Mouse (Mus musculus) heart, postnatal 0 days (tissue): ENCODE measurements around the gene Ano2. TPM values are rescaled to one million over a fixed set of nuclear protein-coding genes. Genes with fewer than 3 reads are reported as not detected.

Experiments used
- ATAC-seq: fragments of 200-750 bp; cut with Nextera tagmentation; 2 replicates; pipeline ENCODE4 v1.8.0; 2017; ENCODE audit warnings: low read depth, moderate number of reproducible peaks, moderate library complexity; ENCODE audit not compliant: insufficient read depth
- DNase-seq: peaks from one replicate; pipeline ENCODE4 v3.0.0-alpha.2; 2016; ENCODE audit warnings: low spot score
- H3K27ac ChIP-seq: fragments of 300-500 bp; sonication (generic); 2 replicates; pipeline ENCODE4 v1.5.1; 2014; ENCODE audit warnings: low read depth, mild to moderate bottlenecking
- H3K27me3 ChIP-seq: fragments of 300-500 bp; sonication (generic); 2 replicates; pipeline ENCODE4 v1.6.1; 2014; ENCODE audit warnings: low read length, mixed read lengths; ENCODE audit not compliant: control insufficient read depth, insufficient read depth
- H3K36me3 ChIP-seq: fragments of 300-500 bp; sonication (generic); replicated peaks from 2 replicates; pipeline ENCODE4 v1.6.1; 2014; ENCODE audit warnings: low read length, mixed read lengths; ENCODE audit not compliant: control insufficient read depth, insufficient read depth
- H3K4me1 ChIP-seq: fragments of 300-500 bp; sonication (generic); 2 replicates; pipeline ENCODE4 v1.6.1; 2014; ENCODE audit warnings: antibody characterized with exemption; ENCODE audit not compliant: control insufficient read depth, insufficient read depth
- H3K4me2 ChIP-seq: fragments of 300-500 bp; sonication (generic); 2 replicates; pipeline ENCODE4 v1.6.1; 2014; ENCODE audit warnings: low read depth, mild to moderate bottlenecking, low read length, moderate library complexity
- H3K4me3 ChIP-seq: fragments of 300-500 bp; sonication (generic); 2 replicates; pipeline ENCODE4 v1.5.1; 2014; ENCODE audit warnings: low read depth, low read length
- H3K9ac ChIP-seq: fragments of 300-500 bp; sonication (generic); replicated peaks from 2 replicates; pipeline ENCODE4 v1.6.1; 2014; ENCODE audit warnings: low read depth, low read length, mixed read lengths
- H3K9me3 ChIP-seq: fragments of 300-500 bp; sonication (generic); replicated peaks from 2 replicates; pipeline ENCODE4 v1.6.1; 2016; ENCODE audit warnings: low read length; ENCODE audit not compliant: control insufficient read depth
- CTCF ChIP-seq: IDR thresholded peaks from 2 replicates; pipeline ENCODE4 v1.5.1; 2016; ENCODE audit warnings: antibody characterized with exemption, control low read depth, low read depth
- EP300 ChIP-seq: IDR thresholded peaks from 2 replicates; pipeline ENCODE4 v1.6.1; 2016; ENCODE audit warnings: antibody characterized with exemption, low read depth
- WGBS: fragments of 180-500 bp; shearing (Covaris S2); extraction: QIAGEN DNeasy Blood & Tissue Kit; methylation state at CpG from one replicate; pipeline ENCODE4 v1.1.7; 2014; 5-methylcytosine and 5-hydroxymethylcytosine counted together
- polyA plus RNA-seq: library from polyadenylated mRNA; unstranded; fragments of >200 nt; fragmentation: Nextera tagmentation; extraction: Ambion mirVana; gene quantifications from 2 replicates; pipeline ENCODE4 v1.2.1, GENCODE M21; 2015
- total RNA-seq: library from RNA; depleted of rRNA; stranded (reverse); fragments of >200 nt; gene quantifications from 2 replicates; pipeline ENCODE4 v1.2.3, GENCODE M21; 2014; ENCODE audit warnings: low replicate concordance

The Ano2 gene
- total and polyA plus RNA-seq, 2 experiments from 2014 or later: 2.7 TPM; not detected in 1

DNA sequence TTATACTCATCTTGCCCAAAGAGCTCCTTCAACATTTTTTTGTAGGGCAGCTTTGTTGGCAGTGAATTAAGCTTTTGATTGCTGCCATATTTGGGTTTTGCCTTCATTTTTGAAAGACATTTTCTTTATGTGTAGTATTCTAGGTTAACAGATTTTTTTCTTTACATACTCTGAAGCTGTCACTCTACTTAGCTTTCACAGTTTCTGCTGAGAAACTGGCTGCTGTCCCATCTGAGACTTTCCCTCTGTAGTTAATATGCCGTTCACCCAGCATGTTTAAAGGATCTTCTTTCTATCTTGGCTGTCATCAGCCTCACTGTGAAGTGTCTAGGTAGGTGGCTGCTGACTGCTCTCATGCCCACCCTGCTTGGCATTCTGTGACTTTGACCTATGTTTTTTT is 168.1 kb downstream of the Ano2 start:
- no peak overlapping the region for H3K9ac ChIP-seq
- DNase-seq (no peak), ATAC-seq (no peak)
- no peak overlapping the region for H3K4me2 ChIP-seq
- H3K4me1 ChIP-seq: no peaks in the 10 kb centered on the region
- TF ChIP-seq CTCF (no peak), EP300 (no peak)
- H3K27me3 ChIP-seq: no peaks in the 10 kb centered on the region
- no peak overlapping the region for H3K4me3 ChIP-seq
- H3K36me3 ChIP-seq: no peaks in the 10 kb centered on the region
- WGBS: 36% methylated on average over 1 of the region's 1 CpGs
- H3K27ac ChIP-seq: no peak overlapping the region
- H3K9me3 ChIP-seq: no peaks in the 10 kb centered on the region

DNA sequence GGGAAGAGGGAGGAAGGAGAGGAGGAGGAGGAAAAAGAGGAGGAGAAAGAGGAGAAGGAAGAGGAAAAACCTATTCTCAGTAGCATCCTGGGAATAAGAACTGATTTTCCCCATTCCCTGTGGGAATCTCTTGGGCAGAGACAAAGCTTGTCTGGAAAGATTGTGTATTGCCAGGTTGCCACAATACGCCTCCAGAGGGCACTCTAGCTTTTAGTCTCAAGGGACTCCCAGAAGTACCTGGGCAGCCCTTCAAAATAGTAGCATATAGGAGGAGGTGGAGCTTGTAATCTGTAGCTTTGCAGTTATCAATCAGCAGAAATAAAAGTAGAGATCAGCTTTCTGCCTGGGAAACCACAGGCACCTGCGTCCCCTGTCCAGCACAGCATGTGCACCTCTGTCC is 178.3 kb downstream of the Ano2 start:
- Histone ChIP-seq H3K27me3 (no peaks in the 10 kb centered on the region), H3K4me2 (no peak overlapping the region), H3K4me1 (no peaks in the 10 kb centered on the region), H3K9me3 (no peaks in the 10 kb centered on the region), H3K27ac (no peak overlapping the region), H3K4me3 (no peak overlapping the region), H3K36me3 (no peaks in the 10 kb centered on the region), H3K9ac (no peak overlapping the region)
- 32% methylated on average over 2 of the region's 2 CpGs for WGBS
- ATAC-seq: no peak
- no peak for TF ChIP-seq EP300
- TF ChIP-seq CTCF: peak; percentile 47
- DNase-seq: no peak

DNA sequence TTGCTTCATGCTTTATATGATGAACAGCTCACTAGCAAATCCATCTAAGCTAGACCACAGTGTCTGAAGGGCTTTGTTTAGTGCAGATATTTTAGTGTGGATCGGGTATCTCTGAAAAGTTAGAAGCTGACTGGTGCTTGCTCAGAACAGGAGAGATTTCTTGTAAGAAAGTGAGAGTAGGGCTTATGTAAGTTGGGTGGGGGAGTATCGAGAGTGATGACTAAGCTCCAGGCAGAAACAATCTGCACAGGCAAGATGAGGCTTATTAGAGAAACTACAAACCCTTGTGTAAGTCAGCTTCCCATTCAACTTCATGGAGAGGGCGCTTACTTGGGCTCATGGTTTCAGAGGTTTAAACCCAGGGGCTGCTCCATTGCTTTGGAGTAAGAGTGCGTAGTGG is 181.3 kb downstream of the Ano2 start:
- ATAC-seq (no peak), DNase-seq (no peak)
- Histone ChIP-seq H3K4me3 (no peak overlapping the region), H3K9me3 (no peaks in the 10 kb centered on the region), H3K4me2 (no peak overlapping the region), H3K27ac (no peak overlapping the region), H3K27me3 (no peaks in the 10 kb centered on the region), H3K36me3 (no peaks in the 10 kb centered on the region), H3K9ac (no peak overlapping the region), H3K4me1 (no peaks in the 10 kb centered on the region)
- WGBS: 68% methylated on average over 4 of the region's 4 CpGs
- TF ChIP-seq EP300 (no peak), CTCF (no peak)

DNA sequence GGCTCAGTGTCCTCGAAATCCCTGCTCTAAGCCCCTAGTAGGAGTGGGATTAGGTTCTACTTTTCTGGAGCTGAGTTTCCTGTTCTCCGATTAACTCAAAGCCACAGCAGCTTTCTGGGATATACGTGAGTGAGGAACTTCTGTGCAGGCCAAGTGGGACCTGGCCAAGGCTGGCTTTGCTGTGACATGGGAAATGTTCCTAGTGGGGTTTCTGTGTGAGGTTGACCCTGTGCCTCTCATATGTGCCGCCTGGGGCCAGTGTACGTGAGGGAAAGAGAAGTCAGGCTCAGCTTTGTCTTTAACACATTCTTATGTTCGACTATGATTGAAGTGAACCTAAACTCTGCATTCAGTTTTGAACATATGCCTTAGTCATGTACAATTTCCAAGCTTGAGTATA is 184.5 kb downstream of the Ano2 start:
- Histone ChIP-seq H3K4me3 (no peak overlapping the region), H3K9me3 (no peaks in the 10 kb centered on the region), H3K27me3 (no peaks in the 10 kb centered on the region), H3K4me2 (no peak overlapping the region), H3K9ac (no peak overlapping the region), H3K4me1 (no peaks in the 10 kb centered on the region), H3K27ac (no peak overlapping the region), H3K36me3 (no peaks in the 10 kb centered on the region)
- DNase-seq (no peak), ATAC-seq (no peak)
- TF ChIP-seq EP300 (no peak), CTCF (no peak)
- 76% methylated on average over 6 of the region's 6 CpGs for WGBS

DNA sequence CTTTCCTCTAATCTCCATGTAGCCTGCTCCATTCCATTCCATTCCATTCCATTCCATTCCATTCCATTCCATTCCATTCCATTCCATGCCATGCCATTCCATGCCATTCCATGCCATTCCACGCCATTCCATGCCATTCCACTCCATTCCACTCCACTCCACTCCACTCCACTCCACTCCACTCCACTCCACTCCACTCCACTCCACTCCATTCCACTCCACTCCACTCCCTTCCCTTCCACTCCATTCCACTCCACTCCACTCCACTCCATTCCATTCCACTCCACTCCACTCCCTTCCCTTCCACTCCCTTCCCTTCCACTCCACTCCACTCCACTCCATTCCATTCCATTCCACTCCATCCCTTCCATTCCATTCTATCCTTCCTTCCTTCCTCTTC is 186.7 kb downstream of the Ano2 start:
- DNase-seq: no peak
- ATAC-seq: no peak
- H3K4me1 ChIP-seq: no peaks in the 10 kb centered on the region
- H3K4me3 ChIP-seq: no peak overlapping the region
- no peak overlapping the region for H3K4me2 ChIP-seq
- TF ChIP-seq CTCF (no peak), EP300 (no peak)
- no peaks in the 10 kb centered on the region for H3K9me3 ChIP-seq
- H3K36me3 ChIP-seq: no peaks in the 10 kb centered on the region
- no peak overlapping the region for H3K9ac ChIP-seq
- H3K27me3 ChIP-seq: no peaks in the 10 kb centered on the region
- WGBS: 73% methylated on average over 1 of the region's 1 CpGs
- H3K27ac ChIP-seq: no peak overlapping the region

DNA sequence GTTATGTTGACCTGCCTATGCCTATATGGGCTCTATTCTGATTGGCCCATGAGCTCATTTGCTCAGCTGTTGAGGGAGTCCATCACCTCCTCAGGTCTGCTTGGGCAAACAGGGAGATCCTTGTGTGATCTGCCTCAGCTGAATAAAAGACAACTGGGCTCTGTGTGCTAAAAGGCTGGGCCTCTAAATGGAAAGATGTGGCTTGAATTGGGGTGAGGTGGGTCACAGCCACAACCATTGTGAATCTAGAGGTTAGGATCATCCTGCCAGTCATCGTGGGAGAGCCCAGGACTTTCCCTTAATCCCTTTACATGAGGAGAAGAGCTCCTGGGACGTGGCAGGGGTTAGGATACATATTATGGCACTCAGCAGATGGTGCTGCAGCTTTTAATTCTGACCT is 188.5 kb downstream of the Ano2 start:
- Histone ChIP-seq H3K4me2 (no peak overlapping the region), H3K4me1 (no peaks in the 10 kb centered on the region), H3K4me3 (no peak overlapping the region), H3K36me3 (no peaks in the 10 kb centered on the region), H3K27ac (no peak overlapping the region), H3K9me3 (no peaks in the 10 kb centered on the region), H3K9ac (no peak overlapping the region), H3K27me3 (no peaks in the 10 kb centered on the region)
- WGBS: 85% methylated on average over 2 of the region's 2 CpGs
- TF ChIP-seq EP300 (no peak), CTCF (no peak)
- ATAC-seq (no peak), DNase-seq (no peak)
